Mouse (Mus musculus): ENCODE results near the gene Gpt2.

- no peak for TF ChIP-seq POLR2A (IDR thresholded peaks at IDR 0.05; ENCODE audit: extremely low read depth, insufficient read depth, low read length)
- no peak for TF ChIP-seq CTCF (IDR thresholded peaks at IDR 0.05; ENCODE audit: low read depth, low read length)
These were observed 8.1 kb downstream of the Gpt2 start for GRCm38 (mm10) chr8:85500460-85500859.

All from liver, adult 2 months (tissue).